Mouse (Mus musculus) right cerebral cortex, postnatal 10 days (tissue): ENCODE measurements at regions not wholly inside any gene's neighbourhood (a gene's known extent, or its start where the extent isn't known, plus 50 kb on each side); places are given as distances from the start of the nearest gene placed in this dataset.
"Not testable (repeated sequence)": the region's sequence is repeated elsewhere in the genome, so short reads cannot be mapped to it uniquely, and the experiment has no call there.

Source experiments
- DNase-seq, 2 experiments: peaks; one replicate each; pipeline ENCODE4 v3.0.0; 2021; ENCODE audit warnings: low spot score in 2 of 2

- no peak for DNase-seq
These were observed 151.4 kb upstream of the 1700012A03Rik start for GRCm38 (mm10) chr6:31898609-31899008.

GRCm38 (mm10) chr6:31897001-31897400, 153.0 kb upstream of the 1700012A03Rik start:
- DNase-seq: no peak

- DNase-seq: no peak
These were observed 154.2 kb upstream of the 1700012A03Rik start for GRCm38 (mm10) chr6:31895835-31896234.

GRCm38 (mm10) chr6:31886931-31887330, 163.1 kb upstream of the 1700012A03Rik start:
- no peak for DNase-seq

GRCm38 (mm10) chr6:31885196-31885595, 164.8 kb upstream of the 1700012A03Rik start:
- not testable (repeated sequence) for DNase-seq

- no peak for DNase-seq
These were observed 166.3 kb upstream of the 1700012A03Rik start for GRCm38 (mm10) chr6:31883726-31884125.

GRCm38 (mm10) chr6:31874616-31875015, 175.4 kb upstream of the 1700012A03Rik start:
- DNase-seq: no peak

- DNase-seq: no peak
These were observed 176.1 kb upstream of the 1700012A03Rik start for GRCm38 (mm10) chr6:31873911-31874310.

GRCm38 (mm10) chr6:31871766-31872165, 178.3 kb upstream of the 1700012A03Rik start:
- no peak for DNase-seq

GRCm38 (mm10) chr6:31861996-31862395, 188.1 kb upstream of the 1700012A03Rik start:
- no peak for DNase-seq

GRCm38 (mm10) chr6:31859621-31860020, 190.4 kb upstream of the 1700012A03Rik start:
- no peak for DNase-seq

GRCm38 (mm10) chr6:31854261-31854660, 195.8 kb upstream of the 1700012A03Rik start:
- DNase-seq: no peak

GRCm38 (mm10) chr6:31846319-31846718, 203.7 kb upstream of the 1700012A03Rik start:
- no peak for DNase-seq

- DNase-seq: no peak
These were observed 204.4 kb upstream of the 1700012A03Rik start for GRCm38 (mm10) chr6:31845671-31846070.

GRCm38 (mm10) chr6:31840621-31841020, 209.4 kb upstream of the 1700012A03Rik start:
- DNase-seq: no peak

- no peak for DNase-seq
These were observed 211.5 kb upstream of the 1700012A03Rik start for GRCm38 (mm10) chr6:31838588-31838987.

- DNase-seq: no peak
These were observed 214.3 kb upstream of the 1700012A03Rik start for GRCm38 (mm10) chr6:31835795-31836194.

- DNase-seq: no peak
These were observed 215.5 kb upstream of the 1700012A03Rik start for GRCm38 (mm10) chr6:31834503-31834902.

- peak in 1 of 2 experiments; percentile 38 for DNase-seq
These were observed 219.4 kb upstream of the 1700012A03Rik start for GRCm38 (mm10) chr6:31830610-31831009.

GRCm38 (mm10) chr6:31823616-31824015, 226.4 kb upstream of the 1700012A03Rik start:
- no peak for DNase-seq

GRCm38 (mm10) chr6:31822186-31823085, 227.6 kb upstream of the 1700012A03Rik start:
- DNase-seq: no peak

GRCm38 (mm10) chr6:31821621-31822020, 228.4 kb upstream of the 1700012A03Rik start:
- no peak for DNase-seq

- DNase-seq: no peak
These were observed 232.4 kb upstream of the 1700012A03Rik start for GRCm38 (mm10) chr6:31817640-31818039.
